In genomic region chr5:117192061-117192460, GRCm38 (mm10) we compare ENCODE assay signal across 17 mouse cellular contexts.
DNase-seq lines count a peak whose midpoint lies in the region; ATAC-seq and TF ChIP-seq lines count a peak whose summit lies in the region.
"Had no signal": no experiment of that assay in that cellular context is flagged by ENCODE, and none has a peak within 500 bp of the region (broad histone marks: within the 10 kb centered on the region; RNA-seq: fewer than 3 reads in every experiment).

No protein-coding gene starts in this region.

- H3K27me3 ChIP-seq in forebrain, embryonic 14.5 days (replicated peaks; ENCODE audit: control insufficient read depth, insufficient read depth, low read length), result no peaks in the 10 kb centered on the region
- H3K27me3 ChIP-seq in forebrain, embryonic 16.5 days (replicated peaks; ENCODE audit: control insufficient read depth, insufficient read depth, low read length), result no peaks in the 10 kb centered on the region
- H3K27me3 ChIP-seq: liver, embryonic 13.5 days; midbrain, embryonic 12.5 days; neural tube, embryonic 15.5 days; Patski had no signal

- H3K4me1 ChIP-seq in forebrain, embryonic 14.5 days (ENCODE audit: control insufficient read depth, insufficient read depth, low read length), result no peaks in the 10 kb centered on the region
- H3K4me1 ChIP-seq in forebrain, embryonic 16.5 days (replicated peaks; ENCODE audit: control insufficient read depth, insufficient read depth, low read length), result no peaks in the 10 kb centered on the region
- H3K4me1 ChIP-seq: midbrain, embryonic 12.5 days; neural tube, embryonic 15.5 days had no signal

- ATAC-seq in forebrain, embryonic 14.5 days, result no peak
- no peak for ATAC-seq in forebrain, embryonic 16.5 days
- ATAC-seq: hindbrain, embryonic 16.5 days; Patski had no signal

- H3K27ac ChIP-seq in forebrain, embryonic 14.5 days (ENCODE audit: low read depth, low read length), result no peak overlapping the region
- no peak overlapping the region for H3K27ac ChIP-seq in forebrain, embryonic 16.5 days (ENCODE audit: low read length)
- H3K27ac ChIP-seq: liver, embryonic 13.5 days; midbrain, embryonic 12.5 days; neural tube, embryonic 15.5 days had no signal

- no peaks in the 10 kb centered on the region for H3K9me3 ChIP-seq in forebrain, embryonic 14.5 days (replicated peaks; ENCODE audit: control insufficient read depth, low read length)
- no peaks in the 10 kb centered on the region for H3K9me3 ChIP-seq in forebrain, embryonic 16.5 days (ENCODE audit: control insufficient read depth, low read length)
- H3K9me3 ChIP-seq: liver, embryonic 13.5 days; midbrain, embryonic 12.5 days; neural tube, embryonic 15.5 days had no signal

- no peak overlapping the region for H3K9ac ChIP-seq in forebrain, embryonic 14.5 days (ENCODE audit: low read length)
- H3K9ac ChIP-seq in forebrain, embryonic 16.5 days (replicated peaks; ENCODE audit: low read depth, low read length), result no peak overlapping the region
- H3K9ac ChIP-seq: liver, embryonic 13.5 days; midbrain, embryonic 12.5 days; neural tube, embryonic 15.5 days had no signal

- no peak for TF ChIP-seq POLR2A in brain, embryonic 14.5 days (IDR thresholded peaks at IDR 0.05; ENCODE audit: borderline replicate concordance, extremely low read depth, insufficient read depth, insufficient read length, poor library complexity, severe bottlenecking)

- no peaks in the 10 kb centered on the region for H3K36me3 ChIP-seq in forebrain, embryonic 14.5 days (ENCODE audit: control insufficient read depth, insufficient read depth, low read length)
- H3K36me3 ChIP-seq in forebrain, embryonic 16.5 days (ENCODE audit: control insufficient read depth, insufficient read depth), result no peaks in the 10 kb centered on the region

- peak; percentile 14 for DNase-seq in adrenal gland, postnatal 10 days
- no peak for DNase-seq in adrenal gland, adult 18-20 months (ENCODE audit: low spot score in 2 of 2)
- DNase-seq in kidney, postnatal 36 days, result peak; percentile 25 to 31
- no peak for DNase-seq in kidney, postnatal 10 days
- peak; percentile 7 for DNase-seq in brain, embryonic 14.5 days (ENCODE audit: low read depth)
- DNase-seq in cerebellum, postnatal 36 days, result peak; percentile 54 to 63
- DNase-seq in forebrain, embryonic 14.5 days (ENCODE audit: low spot score), result no peak
- DNase-seq: gastrocnemius, postnatal 25 days; liver, embryonic 13.5 days; retina, postnatal 1 day; thymus, adult 18-20 months had no signal

- no peak overlapping the region for H3K4me2 ChIP-seq in forebrain, embryonic 14.5 days (ENCODE audit: low read length)
- no peak overlapping the region for H3K4me2 ChIP-seq in forebrain, embryonic 16.5 days (ENCODE audit: low read length)
- H3K4me2 ChIP-seq: heart, embryonic 11.5 days; liver, embryonic 13.5 days; midbrain, embryonic 12.5 days; neural tube, embryonic 15.5 days had no signal

- 78% methylated on average over 6 of the region's 6 CpGs for WGBS in forebrain, embryonic 14.5 days
- WGBS in forebrain, embryonic 16.5 days, result 77% methylated on average over 6 of the region's 6 CpGs

- TF ChIP-seq CTCF in brain, embryonic 14.5 days (IDR thresholded peaks at IDR 0.05; ENCODE audit: borderline replicate concordance, extremely low read depth, insufficient read depth, insufficient read length), result no peak

- no peak overlapping the region for H3K4me3 ChIP-seq in forebrain, embryonic 14.5 days (ENCODE audit: low read depth, low read length)
- H3K4me3 ChIP-seq in forebrain, embryonic 16.5 days (replicated peaks; ENCODE audit: low read length), result no peak overlapping the region
- H3K4me3 ChIP-seq: liver, embryonic 13.5 days; midbrain, embryonic 12.5 days; neural tube, embryonic 15.5 days had no signal

Comparison
In these comparisons a context has a peak if more than half of its experiments do, and no peak if none do; other contexts are left out.
1. DNase-seq: peak in adrenal gland, postnatal 10 days (single experiment), kidney, postnatal 36 days (2 of 2), brain, embryonic 14.5 days (single experiment) and cerebellum, postnatal 36 days (2 of 2); none in adrenal gland, adult 18-20 months (0 of 2), kidney, postnatal 10 days (single experiment) and forebrain, embryonic 14.5 days (single experiment).